Mouse (Mus musculus) granulocyte monocyte progenitor cell, adult 5-6 weeks (primary cell): ENCODE data around the gene Psmc3ip. TPM values are rescaled to one million over a fixed set of nuclear protein-coding genes. Genes with fewer than 3 reads are reported as not detected.

Source experiments
- ATAC-seq: replicated peaks from 2 replicates; pipeline ENCODE4 v1.8.0; 2016; ENCODE audit warnings: mild to moderate bottlenecking, moderate TSS enrichment, inconsistent platforms; ENCODE audit not compliant: poor library complexity, severe bottlenecking
- total RNA-seq, 2 experiments: library from RNA; stranded (forward) in 1 of 2; stranded (reverse) in 1 of 2; fragments of 200-712, 200-1000 nt in 1 of 2; fragments of >200 nt in 1 of 2; fragmentation: Nextera tagmentation in 1 of 2; gene quantifications; 2 replicates each; pipeline ENCODE4 v1.2.3; 2014 to 2017

The Psmc3ip gene
- total RNA-seq, 2 experiments from 2014 or later, result 42.9 to 62.8 TPM

DNA sequence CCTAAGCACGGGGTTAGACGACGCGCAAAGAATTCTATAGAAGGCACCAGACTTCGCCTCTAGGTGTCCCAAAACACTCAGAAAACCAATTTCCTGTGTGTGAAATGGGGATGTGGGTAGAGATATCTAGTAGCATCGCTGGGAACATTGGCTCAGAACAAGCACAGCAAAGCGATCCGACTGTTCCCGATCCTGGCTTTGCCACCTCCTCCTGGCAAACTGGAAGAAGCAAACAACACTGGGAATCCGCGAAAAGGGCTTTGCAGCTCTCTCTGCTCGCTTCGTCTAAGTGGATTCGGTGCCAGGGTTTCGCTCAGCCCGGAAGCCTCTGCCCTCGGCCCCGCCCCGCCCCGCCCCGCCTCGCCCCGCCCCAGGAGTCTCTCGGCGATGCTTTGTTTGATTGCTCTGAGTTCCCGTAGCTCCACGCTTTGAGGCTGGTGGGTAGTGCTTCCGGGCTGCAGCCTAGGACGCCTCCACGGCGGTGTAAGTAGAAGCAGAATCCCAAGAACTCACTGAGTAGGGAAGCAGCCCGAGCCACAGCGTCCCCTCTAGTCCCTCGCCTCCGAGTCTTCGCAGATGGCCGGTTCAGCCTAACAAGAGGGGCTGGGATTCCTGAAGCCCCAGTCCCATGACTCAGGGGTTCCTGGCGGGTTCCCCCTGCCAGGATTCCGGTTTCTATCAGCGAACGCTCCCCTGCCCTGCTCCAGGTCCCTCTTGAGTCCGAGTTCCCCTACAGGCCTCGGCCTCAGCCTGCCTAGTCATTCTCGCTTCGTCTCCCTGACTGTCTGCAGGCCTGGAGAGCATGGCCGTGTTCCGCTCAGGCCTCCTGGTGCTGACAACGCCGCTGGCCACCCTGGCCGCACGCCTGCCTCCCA lies 12.8 kb downstream of the Psmc3ip start, which contains the start of gene Coasy:
TSS of gene Coasy (plus strand) at position 358 of the 875 bp plus-strand sequence.
- ATAC-seq, result peak; percentile 47

- no peak for ATAC-seq
These were observed 13.6 kb downstream of the Psmc3ip start for GRCm38 (mm10) chr11:101081659-101082058.

- no peak for ATAC-seq
These were observed 14.8 kb downstream of the Psmc3ip start for GRCm38 (mm10) chr11:101080421-101080820.

GRCm38 (mm10) chr11:101079746-101080145 lies 15.5 kb downstream of the Psmc3ip start:
- peak; percentile 35 for ATAC-seq

DNA sequence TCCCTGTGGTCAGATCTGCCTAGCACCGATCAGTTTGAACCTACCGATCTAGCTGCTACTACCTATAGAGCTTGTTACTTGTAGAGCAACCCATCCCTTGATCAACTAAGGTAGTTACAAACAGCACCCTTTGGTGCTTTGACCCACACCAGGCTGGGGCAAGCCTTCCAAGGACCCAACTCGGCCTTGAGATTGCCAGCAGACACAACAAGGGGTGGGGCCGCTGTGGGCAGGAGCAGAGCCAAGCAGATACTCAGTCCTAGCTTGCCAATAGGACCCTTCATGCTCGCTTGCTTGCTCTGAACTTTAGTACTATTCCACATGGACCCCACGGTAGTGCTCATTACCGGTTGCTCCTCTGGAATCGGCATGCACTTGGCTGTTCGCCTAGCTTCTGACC lies 17.1 kb downstream of the Psmc3ip start, which contains the start of gene Hsd17b1:
TSS of gene Hsd17b1 (plus strand) at position 291 of the 400 bp plus-strand sequence.
- no peak for ATAC-seq

DNA sequence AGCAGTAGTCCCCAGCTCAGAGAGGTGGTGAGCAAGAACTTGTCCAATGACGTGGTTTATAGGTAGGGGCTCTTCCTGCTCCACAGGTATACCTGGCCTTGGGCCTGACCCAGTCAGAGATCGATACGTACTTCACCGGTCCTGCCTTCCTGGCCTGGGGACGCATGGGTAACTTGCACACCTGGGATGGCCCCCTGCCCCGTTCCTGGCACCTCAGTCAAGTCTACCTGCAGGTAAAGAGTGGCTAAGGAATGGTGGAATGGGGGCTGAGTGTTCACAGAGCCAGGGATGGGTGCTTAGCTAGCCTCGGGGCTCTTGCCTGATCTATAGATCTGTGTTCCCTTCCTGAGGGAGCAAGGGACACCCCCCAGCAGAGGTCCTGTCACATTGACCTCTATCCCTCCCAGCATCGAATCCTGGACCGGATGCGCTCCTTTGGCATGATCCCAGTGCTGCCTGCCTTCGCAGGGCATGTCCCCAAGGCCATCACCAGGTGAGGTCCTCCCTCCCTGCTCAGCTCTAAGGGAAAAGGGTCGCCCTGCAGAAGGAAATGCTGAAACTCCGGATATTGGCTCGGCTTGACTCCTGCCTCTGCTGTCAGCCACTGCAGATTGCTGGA lies 23.3 kb downstream of the Psmc3ip start:
- ATAC-seq, result no peak

DNA sequence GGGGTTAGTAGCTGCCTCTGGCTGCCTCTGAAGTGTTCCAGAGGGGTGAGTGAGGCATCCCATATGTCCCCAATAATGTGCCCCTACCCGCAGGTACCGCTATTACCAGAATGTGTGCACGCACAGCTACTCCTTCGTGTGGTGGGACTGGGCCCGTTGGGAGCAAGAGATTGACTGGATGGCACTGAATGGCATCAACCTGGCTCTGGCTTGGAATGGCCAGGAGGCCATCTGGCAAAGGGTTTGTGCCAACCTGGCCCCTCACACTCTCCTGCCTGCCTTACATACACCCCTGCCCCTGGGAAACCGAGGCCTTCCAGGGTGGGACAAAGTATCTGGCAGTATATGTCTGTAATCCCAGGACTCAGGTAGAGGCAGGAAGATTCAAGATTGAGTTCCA lies 24.2 kb downstream of the Psmc3ip start:
- no peak for ATAC-seq

GRCm38 (mm10) chr11:101070189-101070527 lies 25.1 kb downstream of the Psmc3ip start:
- ATAC-seq, result no peak

DNA sequence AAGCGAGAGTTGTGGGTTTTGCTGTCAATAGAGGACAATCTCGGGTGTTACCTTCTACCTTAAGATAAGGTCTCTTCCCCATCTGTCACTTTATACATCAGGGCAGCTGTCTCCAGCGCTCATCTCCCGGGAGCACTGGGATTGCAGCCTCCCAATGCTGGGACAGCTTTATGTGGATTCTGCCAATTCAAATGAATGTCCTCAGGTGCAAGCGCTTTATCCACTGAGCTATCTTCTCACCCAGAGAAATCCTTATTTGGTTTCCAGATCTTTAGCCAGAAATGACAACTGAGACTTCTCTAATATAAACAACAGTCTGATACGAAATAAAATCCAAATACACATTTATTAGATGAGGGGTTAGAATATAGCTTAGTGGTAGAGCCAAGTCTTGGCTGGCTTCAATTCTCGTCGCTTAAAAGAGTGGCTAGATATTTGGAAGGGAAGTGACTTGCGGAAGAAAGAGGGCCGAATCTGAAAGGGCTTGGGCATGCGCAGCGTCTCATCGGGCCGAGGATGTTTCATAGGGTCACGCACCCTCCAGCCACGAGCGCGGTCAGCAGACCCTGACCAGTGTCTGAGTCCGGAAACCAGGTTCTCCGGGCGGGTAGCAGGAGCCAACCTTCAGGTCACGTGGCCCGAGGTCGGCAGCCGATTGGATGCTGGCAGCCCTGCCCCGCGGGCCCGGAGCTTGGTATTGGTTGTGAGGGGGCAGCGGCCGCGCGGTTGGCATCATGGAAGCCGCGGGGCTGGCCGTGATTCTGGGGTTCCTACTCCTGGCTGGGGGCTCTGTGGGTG lies 25.6 kb downstream of the Psmc3ip start, which contains the start of gene Naglu:
TSS of gene Naglu (plus strand) at position 622 of the 798 bp plus-strand sequence.
- ATAC-seq, result peak; percentile 85

- ATAC-seq, result peak; percentile 28; the same call in 1 of the 2 replicates
These were observed 28.5 kb downstream of the Psmc3ip start for GRCm38 (mm10) chr11:101066549-101067412.

DNA sequence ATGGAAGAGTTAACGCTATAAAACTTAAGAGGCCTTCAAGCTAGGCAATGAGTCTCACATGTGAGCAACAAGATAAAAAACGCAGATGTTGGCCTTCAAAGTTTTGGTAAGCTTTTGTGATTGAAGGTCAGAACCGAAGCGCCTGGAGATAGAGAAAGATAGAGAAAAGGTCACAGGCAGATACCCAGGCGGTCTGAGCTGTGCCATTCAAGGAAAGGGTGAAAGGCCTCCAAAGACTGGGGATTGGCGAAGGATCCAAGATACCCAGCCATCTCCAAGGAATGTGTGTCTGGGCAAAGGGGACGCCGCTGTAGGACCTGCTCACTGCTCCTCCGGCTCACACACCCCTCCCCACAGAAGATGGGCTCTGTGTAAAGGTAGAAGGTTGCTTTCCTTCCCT lies 30.2 kb downstream of the Psmc3ip start:
- no peak for ATAC-seq

DNA sequence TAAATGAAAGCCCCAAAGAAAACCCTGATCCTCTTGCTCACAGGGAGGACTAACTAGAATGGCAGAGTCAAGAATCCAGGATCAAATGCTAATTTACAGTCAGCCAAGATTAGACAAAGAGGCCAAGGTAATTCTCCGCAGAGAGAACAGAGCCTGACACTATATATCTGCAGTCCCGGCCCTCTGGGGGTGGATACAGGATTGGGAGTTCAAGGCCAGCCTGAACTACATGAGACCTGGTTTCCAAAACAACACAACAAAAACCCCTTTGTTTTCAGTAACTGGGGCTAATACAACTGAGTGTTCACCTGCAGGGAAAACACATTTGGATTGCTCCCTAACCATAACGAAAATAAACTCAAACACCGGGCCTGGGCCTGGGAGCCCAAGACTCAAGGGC lies 30.8 kb downstream of the Psmc3ip start:
- ATAC-seq, result no peak

- ATAC-seq, result peak; percentile 76
These were observed 31.4 kb downstream of the Psmc3ip start for GRCm38 (mm10) chr11:101063676-101064327.

DNA sequence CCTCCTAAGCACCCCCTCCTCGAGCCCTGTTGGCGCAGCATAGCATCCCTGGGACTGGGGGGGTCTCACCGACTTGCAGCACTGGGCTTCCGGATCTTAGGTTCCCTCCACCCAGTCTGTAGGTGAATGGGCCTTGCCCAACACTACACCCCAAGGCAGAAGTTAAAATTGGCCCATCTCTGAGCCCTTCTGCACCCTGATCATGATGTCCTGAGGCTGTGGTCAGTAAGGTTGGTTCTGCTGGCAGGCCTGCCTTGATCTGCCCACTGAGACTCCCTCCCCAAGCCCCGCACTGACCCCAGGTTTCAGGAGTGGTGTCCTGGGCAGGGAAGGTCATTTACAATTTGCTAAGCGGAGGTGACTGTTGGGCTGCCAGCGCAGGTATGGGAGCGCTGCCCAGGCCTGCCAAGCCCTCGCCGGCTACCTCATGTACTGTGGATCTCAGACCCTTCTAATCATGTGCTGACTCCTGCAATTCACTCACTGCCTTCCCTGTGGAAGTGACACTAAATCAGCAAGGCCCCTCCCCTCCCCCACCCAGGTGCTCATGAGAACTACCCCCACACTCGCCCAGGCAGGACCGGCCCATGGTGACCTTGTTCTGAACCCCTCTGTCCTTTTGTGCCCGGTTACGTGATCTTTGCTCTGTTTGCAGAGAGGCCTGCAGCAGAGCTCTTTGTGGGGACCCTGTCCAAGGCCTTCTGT lies 32.1 kb downstream of the Psmc3ip start:
- 0 out of 2 replicates have a peak, but pooled peaks have one; percentile 13 for ATAC-seq

DNA sequence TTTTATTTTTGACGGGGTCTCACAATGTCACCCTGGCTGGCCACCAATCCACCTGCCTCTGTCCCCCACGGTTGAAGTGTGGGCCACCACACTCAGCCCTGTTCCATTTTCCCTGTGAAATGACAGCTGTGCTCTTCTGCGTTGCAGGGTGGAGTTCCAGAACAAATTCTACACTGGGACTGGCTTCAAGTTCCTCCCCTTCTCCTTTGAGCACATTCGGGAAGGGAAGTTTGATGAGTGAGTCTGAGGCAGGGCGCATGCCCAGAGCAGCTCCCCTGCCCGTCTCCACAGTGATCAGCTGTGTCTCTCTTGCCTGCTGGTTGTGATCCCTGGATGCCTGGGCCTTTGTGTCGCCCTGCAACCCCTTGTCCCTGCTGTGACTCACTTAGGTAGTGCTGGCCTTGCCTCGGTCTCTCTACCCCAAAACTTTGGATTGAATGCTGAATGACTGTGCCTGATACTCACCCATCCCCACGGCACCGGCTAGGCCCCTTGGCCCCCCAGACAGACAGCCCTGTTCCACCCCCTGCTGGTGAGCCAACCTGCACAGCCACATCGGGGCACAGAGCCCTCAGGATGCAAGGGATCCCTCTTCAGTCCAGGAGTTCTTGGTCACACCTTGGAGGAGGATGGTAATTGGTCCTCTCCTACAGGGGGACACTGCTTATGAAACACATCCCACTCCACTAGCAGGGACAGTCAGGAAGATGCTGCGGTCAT lies 32.9 kb downstream of the Psmc3ip start:
- no peak for ATAC-seq

DNA sequence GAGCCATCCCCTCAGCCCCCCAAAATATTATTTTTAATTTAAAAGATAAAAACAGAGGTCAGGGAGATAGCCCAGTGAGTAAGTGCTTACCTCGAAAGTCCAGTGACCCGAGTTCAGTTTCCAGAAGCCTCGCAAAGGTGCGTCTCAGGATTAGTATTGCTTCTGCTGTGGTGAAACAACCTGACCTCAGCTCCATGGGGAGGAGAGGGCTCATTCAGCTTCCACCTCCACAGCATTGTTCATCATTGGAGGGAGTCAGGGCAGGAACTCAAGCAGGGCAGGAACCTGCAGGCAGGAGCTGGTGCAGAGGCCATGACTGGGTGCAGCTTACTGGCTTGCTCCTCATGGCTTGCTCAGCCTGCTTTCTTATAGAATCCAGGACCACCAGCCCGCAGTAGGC lies 34.2 kb downstream of the Psmc3ip start:
- no peak for ATAC-seq

GRCm38 (mm10) chr11:101060126-101060525 lies 35.1 kb downstream of the Psmc3ip start:
- ATAC-seq, result no peak

GRCm38 (mm10) chr11:101059473-101059872 lies 35.8 kb downstream of the Psmc3ip start:
- no peak for ATAC-seq
